Mouse (Mus musculus): Measurements from ENCODE around the gene Efs. TPM values are rescaled to one million over a fixed set of nuclear protein-coding genes. Genes with fewer than 3 reads are reported as not detected.
A peak's percentile ranks its signal among the peaks of the same experiment; 100 is the strongest.

Efs gene
- polyA plus RNA-seq, 1 experiment from 2014 or later: 15.0 TPM

GRCm38 (mm10) chr14:54932645-54933150 lies 6.8 kb upstream of the Efs start, which contains the start of gene Il25:
TSS of gene Il25 (plus strand) at chr14:54932695.
- no peak within 1 kb of the TSS for H3K4me2 ChIP-seq
- WGBS: 41% methylated on average over 6 of the region's 6 CpGs
- H3K9me3 ChIP-seq: no peaks in the 10 kb centered on the region
- peaks cover 12% of the 10 kb centered on the region; the same call in 1 of the 2 replicates for H3K4me1 ChIP-seq
- H3K27me3 ChIP-seq (replicated peaks): no peaks in the 10 kb centered on the region
- ATAC-seq (replicated peaks): no peak
- H3K4me3 ChIP-seq: no peak within 1 kb of the TSS
- no peak within 1 kb of the TSS for H3K9ac ChIP-seq
- no peaks in the 10 kb centered on the region for H3K36me3 ChIP-seq (replicated peaks)
- no peak within 1 kb of the TSS for H3K27ac ChIP-seq

- Histone ChIP-seq H3K4me1 (peaks cover 24% of the 10 kb centered on the region), H3K4me2 (no peak overlapping the region), H3K9me3 (no peaks in the 10 kb centered on the region), H3K27me3 (replicated peaks) (no peaks in the 10 kb centered on the region), H3K4me3 (no peak overlapping the region), H3K9ac (no peak overlapping the region), H3K36me3 (replicated peaks) (no peaks in the 10 kb centered on the region), H3K27ac (no peak overlapping the region)
- WGBS: 20% methylated on average over 2 of the region's 2 CpGs
- ATAC-seq (replicated peaks): no peak
Observed at GRCm38 (mm10) chr14:54930431-54930830, 4.5 kb upstream of the Efs start.

- no peak overlapping the region for H3K27ac ChIP-seq
- H3K9me3 ChIP-seq: no peaks in the 10 kb centered on the region
- H3K36me3 ChIP-seq (replicated peaks): no peaks in the 10 kb centered on the region
- H3K27me3 ChIP-seq (replicated peaks): no peaks in the 10 kb centered on the region
- no peak overlapping the region for H3K9ac ChIP-seq
- H3K4me1 ChIP-seq: peaks cover 30% of the 10 kb centered on the region
- H3K4me3 ChIP-seq: no peak overlapping the region
- WGBS: 85% methylated on average over 5 of the region's 5 CpGs
- H3K4me2 ChIP-seq: no peak overlapping the region
- ATAC-seq (replicated peaks): no peak
Observed at GRCm38 (mm10) chr14:54929801-54930200, 3.9 kb upstream of the Efs start.

GRCm38 (mm10) chr14:54927296-54927695 lies 1.4 kb upstream of the Efs start:
- Histone ChIP-seq H3K4me1 (peaks cover 41% of the 10 kb centered on the region), H3K9ac (peak overlapping the region; percentile 64; the same call in 1 of the 2 replicates), H3K9me3 (no peaks in the 10 kb centered on the region), H3K4me2 (peak overlapping the region; percentile 85), H3K4me3 (peak overlapping the region; percentile 51), H3K27ac (peak overlapping the region; percentile 85), H3K27me3 (replicated peaks) (no peaks in the 10 kb centered on the region), H3K36me3 (replicated peaks) (no peaks in the 10 kb centered on the region)
- WGBS: 17% methylated on average over 7 of the region's 7 CpGs
- ATAC-seq (replicated peaks): no peak

- Histone ChIP-seq H3K4me3 (peak overlapping the region; percentile 51), H3K4me1 (peaks cover 41% of the 10 kb centered on the region), H3K9ac (peak overlapping the region; percentile 64), H3K4me2 (peak overlapping the region; percentile 85), H3K9me3 (no peaks in the 10 kb centered on the region), H3K27me3 (replicated peaks) (no peaks in the 10 kb centered on the region), H3K27ac (peak overlapping the region; percentile 85), H3K36me3 (replicated peaks) (no peaks in the 10 kb centered on the region; the same call in 1 of the 2 replicates)
- ATAC-seq (replicated peaks): peak; percentile 65
- WGBS: under 1% methylated on average over 56 of the region's 58 CpGs
Observed at GRCm38 (mm10) chr14:54926401-54927158, 654 bp upstream of the Efs start.

- peak overlapping the region; percentile 85 for H3K4me2 ChIP-seq
- no peaks in the 10 kb centered on the region for H3K27me3 ChIP-seq (replicated peaks)
- no peaks in the 10 kb centered on the region for H3K9me3 ChIP-seq
- peak overlapping the region; percentile 51 for H3K4me3 ChIP-seq
- H3K36me3 ChIP-seq (replicated peaks): no peaks in the 10 kb centered on the region; the same call in 1 of the 2 replicates
- H3K4me1 ChIP-seq: peaks cover 36% of the 10 kb centered on the region
- no peak overlapping the region for H3K9ac ChIP-seq
- ATAC-seq (replicated peaks): peak; percentile 48
- H3K27ac ChIP-seq: peak overlapping the region; percentile 85
- 16% methylated on average over 7 of the region's 7 CpGs for WGBS
Observed at GRCm38 (mm10) chr14:54924641-54925348, 1.1 kb downstream of the Efs start.

GRCm38 (mm10) chr14:54920076-54920685 lies 5.7 kb downstream of the Efs start:
- no peaks in the 10 kb centered on the region; the same call in 1 of the 2 replicates for H3K36me3 ChIP-seq (replicated peaks)

GRCm38 (mm10) chr14:54913343-54913742 lies 12.6 kb downstream of the Efs start:
- no peaks in the 10 kb centered on the region for H3K27me3 ChIP-seq (replicated peaks)
- no peaks in the 10 kb centered on the region for H3K9me3 ChIP-seq
- peaks cover 43% of the 10 kb centered on the region for H3K4me1 ChIP-seq
- H3K4me3 ChIP-seq: peak overlapping the region; percentile 99
- peak overlapping the region; percentile 96 for H3K27ac ChIP-seq
- H3K4me2 ChIP-seq: peak overlapping the region; percentile 91
- peak; percentile 41 for ATAC-seq (replicated peaks)
- 16% methylated on average over 10 of the region's 10 CpGs for WGBS
- H3K36me3 ChIP-seq (replicated peaks): peaks cover 3% of the 10 kb centered on the region; the same call in 1 of the 2 replicates
- peak overlapping the region; percentile 99 for H3K9ac ChIP-seq

More at GRCm38 (mm10) chr14:54920076-54920685, 5.7 kb downstream of the Efs start:
- no peak overlapping the region for H3K4me2 ChIP-seq
- WGBS: 90% methylated on average over 16 of the region's 16 CpGs
- no peaks in the 10 kb centered on the region for H3K27me3 ChIP-seq (replicated peaks)
- no peak overlapping the region for H3K4me3 ChIP-seq
- H3K27ac ChIP-seq: no peak overlapping the region
- ATAC-seq (replicated peaks): no peak
- H3K9ac ChIP-seq: no peak overlapping the region
- H3K9me3 ChIP-seq: no peaks in the 10 kb centered on the region
- peaks cover 14% of the 10 kb centered on the region for H3K4me1 ChIP-seq

- H3K4me3 ChIP-seq: peak within 1 kb of the TSS; percentile 99
- peak within 1 kb of the TSS; percentile 91 for H3K4me2 ChIP-seq
- no peaks in the 10 kb centered on the region for H3K27me3 ChIP-seq (replicated peaks)
- peaks cover 45% of the 10 kb centered on the region for H3K4me1 ChIP-seq
- H3K27ac ChIP-seq: peak within 1 kb of the TSS; percentile 96
- WGBS: under 1% methylated on average over 26 of the region's 28 CpGs
- ATAC-seq (replicated peaks): peak; percentile 96
- no peaks in the 10 kb centered on the region for H3K9me3 ChIP-seq
- peak within 1 kb of the TSS; percentile 99 for H3K9ac ChIP-seq
- peaks cover 7% of the 10 kb centered on the region; the same call in 1 of the 2 replicates for H3K36me3 ChIP-seq (replicated peaks)
Observed at GRCm38 (mm10) chr14:54912886-54913285, 13.0 kb downstream of the Efs start, which contains the start of gene Slc22a17. TSS of gene Slc22a17 (minus strand) at chr14:54913132.

GRCm38 (mm10) chr14:54912109-54912850 lies 13.6 kb downstream of the Efs start:
- Histone ChIP-seq H3K4me1 (peaks cover 45% of the 10 kb centered on the region), H3K9me3 (no peaks in the 10 kb centered on the region), H3K27me3 (replicated peaks) (no peaks in the 10 kb centered on the region), H3K27ac (peak overlapping the region; percentile 96), H3K9ac (peak overlapping the region; percentile 99), H3K4me3 (peak overlapping the region; percentile 99), H3K4me2 (peak overlapping the region; percentile 91), H3K36me3 (replicated peaks) (peaks cover 13% of the 10 kb centered on the region)
- ATAC-seq (replicated peaks): peak; percentile 69
- WGBS: 3% methylated on average over 53 of the region's 69 CpGs

- WGBS: 97% methylated on average over 7 of the region's 7 CpGs
Observed at GRCm38 (mm10) chr14:54908682-54909081, 17.2 kb downstream of the Efs start.

More at GRCm38 (mm10) chr14:54908682-54909081, 17.2 kb downstream of the Efs start:
- Histone ChIP-seq H3K27ac (no peak overlapping the region), H3K4me3 (no peak overlapping the region), H3K9me3 (no peaks in the 10 kb centered on the region), H3K4me1 (peaks cover 42% of the 10 kb centered on the region), H3K36me3 (replicated peaks) (peaks cover 33% of the 10 kb centered on the region), H3K4me2 (no peak overlapping the region), H3K27me3 (replicated peaks) (no peaks in the 10 kb centered on the region), H3K9ac (no peak overlapping the region)
- ATAC-seq (replicated peaks): no peak
